Mouse (Mus musculus): Measurements from ENCODE around the gene Tmem200a.
"Not testable (repeated sequence)": the region's sequence is repeated elsewhere in the genome, so short reads cannot be mapped to it uniquely, and the experiment has no call there.

The Tmem200a gene

DNA sequence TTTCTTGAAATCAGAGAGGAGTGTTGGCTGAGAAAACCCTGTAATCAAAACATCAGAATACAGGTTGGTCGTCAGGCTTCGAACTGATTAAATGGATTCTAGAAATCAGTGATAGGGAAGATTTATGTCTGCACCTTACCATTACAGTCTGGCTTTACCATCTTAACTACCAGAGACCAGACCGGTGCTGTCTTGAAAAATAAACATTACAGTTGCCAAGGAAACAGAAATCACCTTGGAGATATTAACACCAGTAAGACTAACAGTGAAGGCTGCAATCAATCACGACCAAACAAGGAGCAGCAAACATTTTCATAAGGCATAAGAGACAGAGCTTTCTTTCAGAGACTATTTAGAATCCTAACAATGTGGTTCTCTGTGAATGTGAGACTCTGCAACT, 116.0 kb downstream of the Tmem200a start:
- DNase-seq = no peak

DNA sequence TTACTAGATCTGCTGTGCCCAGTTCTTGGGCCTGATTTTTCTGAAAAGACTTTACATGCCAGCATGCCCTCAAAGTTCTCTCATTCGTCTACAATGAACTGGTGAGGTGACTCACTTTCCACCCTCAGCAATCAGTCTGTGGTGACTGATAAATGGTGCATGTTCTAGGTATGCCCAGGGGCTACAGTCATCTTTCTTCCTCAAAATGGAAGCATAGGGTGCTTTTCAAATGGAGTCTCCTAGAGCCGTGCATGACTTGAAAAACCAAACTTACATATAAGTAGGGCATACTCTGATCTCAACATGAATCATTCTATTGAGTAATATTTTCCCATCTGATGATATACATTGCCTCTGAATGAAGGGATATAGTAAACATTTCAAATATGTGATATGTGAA, 117.8 kb downstream of the Tmem200a start:
- DNase-seq = no peak

DNA sequence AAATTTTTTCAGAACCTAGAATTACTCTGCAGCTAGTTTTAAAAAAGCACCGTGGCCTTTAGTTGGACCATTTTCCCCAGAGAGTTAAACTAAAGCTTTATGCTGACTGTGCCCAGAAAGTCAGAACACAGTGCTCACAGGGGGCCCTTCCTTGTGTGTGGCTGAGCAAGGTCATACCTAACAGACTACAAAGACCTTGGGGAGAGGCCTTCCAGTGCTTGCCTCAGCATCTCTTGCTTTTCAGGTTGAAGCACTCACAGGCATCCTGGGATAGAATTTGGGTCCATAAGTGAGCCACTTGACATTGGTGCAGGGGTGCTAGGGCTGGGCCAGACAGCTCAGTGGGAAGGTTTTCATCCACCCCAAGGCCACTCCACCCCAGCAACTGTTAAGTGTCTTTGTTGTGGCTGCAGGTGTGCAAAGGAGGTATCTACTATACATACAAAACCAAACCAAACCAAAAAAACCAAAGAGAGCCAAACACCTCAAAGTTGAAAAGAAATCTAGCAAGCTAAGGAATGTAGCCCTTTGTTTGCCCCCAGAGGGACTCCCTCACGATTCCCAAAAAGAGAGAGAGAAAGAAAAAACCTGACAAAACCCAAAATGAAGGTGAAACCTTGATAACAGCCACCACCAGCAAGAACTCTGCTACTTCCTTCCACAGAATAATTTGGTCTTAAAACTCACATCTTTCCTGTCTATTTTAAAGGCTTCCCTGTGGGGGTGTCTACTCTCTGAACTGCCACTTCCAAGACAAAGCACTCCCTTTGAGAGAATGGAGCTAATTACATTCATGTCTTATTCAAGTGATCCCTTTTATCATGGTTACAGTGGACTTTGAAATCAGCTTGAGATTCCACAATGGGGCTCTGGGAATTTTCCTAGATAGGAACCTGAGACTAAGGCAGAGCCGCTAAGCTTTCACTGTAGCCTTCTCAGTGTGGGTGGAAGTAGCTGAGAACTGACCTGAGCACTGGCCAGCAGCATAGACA, 119.8 kb downstream of the Tmem200a start:
- no peak for DNase-seq

DNA sequence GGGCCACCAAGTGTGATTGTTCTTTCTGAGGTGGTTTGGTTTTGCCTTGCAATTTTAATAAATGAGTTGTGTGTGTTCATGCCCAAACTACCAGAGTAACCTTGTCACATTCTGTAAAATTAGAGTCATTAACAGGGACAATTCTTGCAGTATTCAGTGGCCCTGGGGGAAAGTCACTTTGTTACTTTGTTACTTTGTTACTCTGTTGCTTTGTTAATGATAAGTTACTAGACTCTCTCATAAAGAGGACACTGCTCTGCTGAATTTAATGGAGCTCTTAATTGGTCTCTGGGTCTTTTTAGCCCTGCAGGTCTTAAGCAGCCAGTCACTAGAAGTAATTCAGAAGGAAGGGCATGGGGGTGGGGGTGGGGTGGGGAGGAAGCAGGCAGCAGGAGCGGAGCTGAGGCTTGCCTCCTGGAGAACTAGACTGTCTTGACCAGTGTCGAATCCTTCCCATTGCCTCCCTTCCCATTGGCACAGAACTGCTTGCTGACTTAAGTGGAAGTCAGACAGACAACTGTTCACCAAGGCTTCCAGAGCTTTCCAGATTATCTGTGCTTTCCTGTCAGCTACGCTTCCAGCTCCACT, 124.1 kb downstream of the Tmem200a start:
- no peak for DNase-seq

DNA sequence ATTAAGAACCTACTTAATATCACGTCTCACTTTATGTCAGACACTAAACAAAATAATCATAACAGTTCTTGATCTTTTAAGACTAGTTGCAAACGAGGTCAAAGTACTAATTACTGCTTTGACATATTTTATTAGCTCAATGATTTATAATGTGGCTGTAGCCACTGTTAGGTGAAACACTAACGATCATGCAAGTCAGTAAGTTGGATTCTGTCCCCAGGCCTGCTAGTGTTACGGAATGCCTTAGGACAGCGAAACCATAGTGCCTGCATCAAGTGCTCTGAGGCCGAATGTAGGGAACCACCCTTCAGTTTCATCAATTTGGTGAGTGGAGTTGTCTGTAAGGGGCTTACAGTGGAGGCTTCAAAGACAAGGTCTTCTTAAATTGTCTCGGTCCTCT, 126.0 kb downstream of the Tmem200a start:
- DNase-seq = no peak

- DNase-seq = no peak
Measured at GRCm38 (mm10) chr10:25952150-25952549, 126.7 kb downstream of the Tmem200a start.

DNA sequence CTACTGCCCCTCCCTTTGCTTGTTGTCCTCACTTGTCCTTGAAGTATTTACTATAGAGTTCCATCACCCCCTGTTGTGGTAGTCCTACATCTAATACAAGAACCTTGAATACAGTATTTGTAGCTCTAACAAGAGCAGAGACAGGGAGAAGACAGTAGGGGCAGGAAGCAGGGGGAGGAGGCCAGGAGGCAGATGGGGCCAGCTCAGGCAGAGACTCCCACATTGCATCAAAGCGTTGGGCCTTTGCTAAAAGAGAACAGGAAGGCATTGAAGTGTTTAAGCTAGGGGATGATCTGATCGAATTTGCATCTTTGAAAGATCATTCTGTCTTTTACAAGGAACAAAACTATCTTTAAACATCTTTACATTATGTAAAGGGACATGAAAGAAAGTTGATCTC, 133.0 kb downstream of the Tmem200a start:
- DNase-seq = no peak

GRCm38 (mm10) chr10:25944641-25945040, 134.2 kb downstream of the Tmem200a start:
- no peak for DNase-seq

GRCm38 (mm10) chr10:25931796-25932195, 147.1 kb downstream of the Tmem200a start:
- DNase-seq = no peak

GRCm38 (mm10) chr10:25929401-25930150, 149.3 kb downstream of the Tmem200a start:
- DNase-seq = peak; percentile 20

DNA sequence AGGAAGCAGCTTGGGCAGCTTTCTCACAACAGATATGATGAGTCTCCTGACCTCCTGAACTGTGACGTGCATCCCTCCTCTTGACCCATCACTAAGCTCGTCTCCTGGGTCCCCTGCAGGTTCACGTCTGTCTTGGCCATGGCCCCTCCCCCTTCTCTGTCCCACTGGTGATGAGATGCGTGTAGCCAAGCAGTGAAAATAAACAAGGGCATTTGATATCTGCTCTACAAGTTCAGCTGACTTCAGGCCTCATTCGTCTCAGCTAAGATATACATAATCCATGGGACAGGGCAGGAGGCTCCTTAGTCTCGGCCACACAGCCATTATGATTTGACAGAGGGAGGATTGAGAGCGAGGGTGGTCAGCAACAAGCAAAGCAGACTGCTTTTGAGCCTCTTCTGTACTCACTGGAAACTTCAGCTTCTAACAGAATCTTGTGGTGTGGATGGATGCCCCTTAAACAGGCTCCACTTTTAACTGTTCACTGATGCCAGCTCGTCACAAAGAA, 149.9 kb downstream of the Tmem200a start:
- DNase-seq = no peak

DNA sequence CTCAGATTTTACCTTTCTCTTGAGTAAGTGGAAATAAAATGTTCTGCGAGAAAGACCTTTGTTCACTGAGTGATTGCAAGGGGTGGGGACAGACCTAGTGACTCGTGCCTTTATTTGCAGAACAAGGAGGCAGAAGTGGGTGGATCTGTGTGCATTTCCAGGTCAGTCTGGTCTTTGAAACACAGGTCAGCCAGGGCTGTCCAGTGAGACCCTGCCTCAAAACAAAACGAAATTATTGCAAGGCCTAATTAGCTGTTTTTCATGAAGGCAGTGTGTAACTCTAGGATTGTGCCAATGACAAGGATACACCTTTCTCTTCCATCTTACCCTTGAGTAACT, 150.4 kb downstream of the Tmem200a start:
- no peak for DNase-seq

DNA sequence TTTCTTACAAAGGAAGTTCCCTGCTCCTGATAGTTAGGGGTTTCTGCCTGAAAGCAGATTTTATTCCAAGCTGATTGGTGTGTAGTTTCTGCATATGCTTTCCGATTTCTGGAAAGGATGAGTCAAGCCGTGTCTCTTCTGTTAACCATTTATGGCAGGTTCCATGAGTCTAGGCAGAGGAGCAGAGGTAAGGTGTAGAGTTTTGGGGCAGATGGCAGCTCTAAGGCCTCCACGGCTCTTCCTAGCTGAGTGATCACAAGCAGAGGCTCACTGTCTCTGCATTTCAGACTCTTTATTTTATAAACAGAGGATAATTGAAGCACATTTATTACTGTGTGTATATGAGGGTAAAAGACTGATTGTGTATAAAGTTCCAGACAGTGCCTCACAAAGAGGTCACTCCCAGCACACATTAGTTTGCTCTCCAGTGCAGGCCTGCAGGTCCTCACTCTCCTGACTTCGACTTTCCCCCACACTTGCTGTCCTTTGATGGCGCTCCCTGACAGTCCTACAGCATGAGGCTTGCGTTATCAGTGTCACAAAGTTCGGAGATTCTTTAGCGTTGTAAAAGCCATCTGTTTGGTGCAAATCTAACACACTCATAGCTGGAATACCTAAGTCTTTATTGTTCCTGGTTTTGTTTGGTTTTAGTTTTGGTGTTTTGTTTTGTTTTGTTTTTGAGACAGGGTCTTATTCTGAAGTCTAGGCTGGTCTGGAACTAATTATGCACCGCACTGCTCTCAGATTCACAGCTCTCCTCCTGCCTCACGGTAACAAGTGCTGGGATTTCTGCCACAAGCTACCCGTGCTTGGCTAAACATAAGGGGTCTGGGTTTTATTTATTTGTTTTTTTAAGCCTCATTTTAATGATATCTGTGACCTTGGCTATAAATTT, 151.1 kb downstream of the Tmem200a start:
- DNase-seq = no peak

DNA sequence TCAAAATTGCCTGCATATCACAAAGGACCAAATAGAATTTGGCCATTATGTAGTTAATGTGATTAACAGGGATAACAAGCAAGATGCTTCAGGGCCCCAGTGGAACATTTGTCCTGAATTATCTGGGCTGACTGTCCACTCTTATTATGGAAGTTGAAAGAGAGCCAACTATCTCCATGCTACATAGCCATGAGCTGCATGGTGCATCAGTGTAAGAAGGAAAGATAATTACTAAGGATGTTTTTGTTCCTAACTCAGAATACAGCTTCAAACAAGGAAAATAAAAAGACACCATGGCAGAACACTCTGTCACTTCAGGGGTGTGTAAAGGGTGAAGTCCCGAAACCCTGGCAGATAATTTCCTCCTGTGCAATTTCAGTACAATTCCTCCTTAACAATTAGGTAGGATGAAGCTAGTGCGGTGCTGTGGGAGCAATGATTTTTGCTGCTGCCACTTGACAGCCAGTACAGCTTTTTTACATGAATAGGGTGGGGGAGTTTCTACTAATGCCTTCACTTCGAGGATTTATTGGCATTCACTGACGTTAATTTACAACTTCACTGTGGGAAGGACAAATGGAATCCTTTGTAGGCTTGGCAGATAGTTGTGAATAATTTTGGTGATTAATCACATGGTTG, 158.1 kb downstream of the Tmem200a start:
- no peak for DNase-seq

GRCm38 (mm10) chr10:25918103-25918502, 160.7 kb downstream of the Tmem200a start:
- DNase-seq = no peak

DNA sequence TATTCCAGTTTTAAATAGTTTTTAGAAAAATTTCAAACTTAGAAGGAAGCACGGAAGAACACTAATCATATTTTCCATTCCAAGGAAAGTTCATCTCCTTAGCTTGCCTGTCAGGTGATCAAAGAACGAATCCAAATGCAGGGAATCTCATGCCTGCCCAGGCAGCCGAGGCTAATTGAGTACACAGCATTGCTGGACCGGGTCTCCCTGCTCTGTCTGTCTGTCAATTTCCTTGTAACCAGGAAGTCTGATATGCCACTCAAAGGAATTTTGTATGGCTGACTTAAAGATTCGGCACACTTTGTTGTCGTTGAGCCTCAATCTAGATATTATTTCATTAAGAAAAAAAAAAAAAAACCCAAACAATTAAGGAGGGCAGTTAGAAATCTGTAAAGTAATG, 168.6 kb downstream of the Tmem200a start:
- DNase-seq = no peak

DNA sequence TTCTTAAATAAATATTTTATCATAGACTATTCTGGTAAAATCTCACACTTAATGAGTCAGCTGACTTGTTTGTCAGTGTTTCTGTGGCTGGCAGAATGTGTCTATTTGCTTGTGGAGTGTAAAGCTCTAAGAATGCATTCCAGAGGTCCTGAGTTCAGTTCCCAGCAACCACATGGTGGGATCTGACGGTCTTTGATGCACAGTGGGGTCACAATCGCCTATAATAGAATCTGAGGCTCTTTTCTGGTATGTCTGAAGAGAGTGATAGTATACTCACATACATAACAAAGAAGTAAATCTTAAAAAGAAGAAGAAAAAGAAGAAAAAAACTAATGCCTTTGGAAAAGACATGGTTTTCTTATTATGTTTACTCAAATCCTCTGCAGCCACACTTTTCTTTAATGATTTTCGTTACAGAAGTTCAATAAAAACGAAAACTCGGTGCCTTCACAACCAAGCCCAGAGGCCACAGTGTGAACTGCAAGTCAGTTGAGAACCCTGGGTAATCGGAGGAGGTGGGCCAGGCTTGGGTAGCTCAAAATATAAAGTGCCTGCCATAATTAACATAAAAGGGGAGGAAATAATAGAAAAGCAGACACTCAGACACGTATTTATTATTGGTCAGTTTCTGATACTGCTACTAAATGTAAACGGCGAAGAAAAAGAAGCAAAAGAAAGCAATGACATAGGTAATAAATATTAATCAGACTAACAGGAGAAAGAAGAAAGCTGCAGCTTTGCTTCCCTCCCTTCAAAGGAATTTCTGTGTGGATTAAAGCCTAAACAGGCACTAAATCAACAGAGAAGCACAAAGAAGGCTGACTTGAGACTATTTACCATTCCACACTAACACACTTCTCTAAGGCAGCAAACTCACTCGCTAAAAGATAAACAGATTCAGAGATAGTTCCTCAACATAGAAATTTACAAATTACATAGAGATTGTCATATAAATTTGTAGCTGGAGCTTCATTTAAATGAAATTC, 170.5 kb downstream of the Tmem200a start:
- no peak for DNase-seq

- DNase-seq = not testable (repeated sequence)
Measured at GRCm38 (mm10) chr10:25894126-25894525, 184.7 kb downstream of the Tmem200a start.

GRCm38 (mm10) chr10:25887225-25887624, 191.6 kb downstream of the Tmem200a start:
- no peak for DNase-seq

DNA sequence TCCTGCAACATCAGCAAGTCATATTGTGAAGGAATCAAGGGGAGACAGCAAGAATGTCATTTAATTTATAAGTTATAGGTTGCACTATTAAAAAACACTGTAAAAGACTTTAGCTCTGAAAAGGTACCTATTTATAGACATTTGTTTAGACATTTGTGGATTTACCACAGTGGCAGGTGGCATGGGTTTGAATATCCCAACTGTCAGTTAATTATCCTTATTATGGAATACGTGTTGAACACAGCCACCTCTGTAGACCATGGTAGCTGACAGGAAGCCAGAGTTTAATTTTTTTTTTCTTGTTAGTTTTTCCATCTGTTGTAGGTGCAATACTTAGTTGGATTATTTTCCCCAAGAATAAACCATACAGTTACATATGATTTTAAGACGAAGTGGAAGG, 194.3 kb downstream of the Tmem200a start:
- DNase-seq = no peak

DNA sequence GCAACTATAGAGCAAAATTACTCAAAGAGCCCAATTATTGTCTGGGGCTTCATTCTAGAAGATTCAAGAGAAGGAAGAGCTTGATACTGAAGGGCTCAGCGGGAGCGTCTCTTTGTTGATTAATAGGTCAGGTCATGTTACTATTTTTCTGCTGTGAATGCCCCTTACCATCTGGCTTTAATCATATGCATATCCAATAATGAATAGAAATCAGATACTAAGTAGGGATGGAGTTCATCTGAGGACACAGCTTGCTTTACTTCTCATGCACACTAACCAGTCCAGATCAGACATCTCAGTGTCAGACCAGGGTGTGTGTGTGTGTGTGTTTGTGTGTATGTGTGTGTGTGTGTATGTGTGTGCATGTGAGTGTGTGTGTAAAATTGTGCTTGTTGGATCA, 201.1 kb downstream of the Tmem200a start:
- DNase-seq = no peak

Measured in kidney, postnatal 14 days (tissue).